Mouse (Mus musculus): ENCODE results near the gene Vapa. TPM values are rescaled to one million over a fixed set of nuclear protein-coding genes. Genes with fewer than 3 reads are reported as not detected.
A peak's percentile ranks its signal among the peaks of the same experiment; 100 is the strongest.
"Not testable (repeated sequence)": the region's sequence is repeated elsewhere in the genome, so short reads cannot be mapped to it uniquely, and the experiment has no call there.

Gene Vapa
- 100 to 1,000 TPM; 149 TPM for total RNA-seq (2021)
- long read RNA-seq, experiment 1, transcript Vapa-201 (6 exons, 3,369 nt) = major isoform, 418 of 442 reads
- long read RNA-seq, experiment 1, partial matches to known transcripts = 4 of 442 reads
- long read RNA-seq, experiment 1, other reads (novel, unspliced or antisense) = 20 of 442 reads
- long read RNA-seq, experiment 2, transcript Vapa-201 (6 exons, 3,369 nt) = major isoform, 371 of 392 reads
- long read RNA-seq, experiment 2, partial matches to known transcripts = 7 of 392 reads
- long read RNA-seq, experiment 2, other reads (novel, unspliced or antisense) = 14 of 392 reads

DNA sequence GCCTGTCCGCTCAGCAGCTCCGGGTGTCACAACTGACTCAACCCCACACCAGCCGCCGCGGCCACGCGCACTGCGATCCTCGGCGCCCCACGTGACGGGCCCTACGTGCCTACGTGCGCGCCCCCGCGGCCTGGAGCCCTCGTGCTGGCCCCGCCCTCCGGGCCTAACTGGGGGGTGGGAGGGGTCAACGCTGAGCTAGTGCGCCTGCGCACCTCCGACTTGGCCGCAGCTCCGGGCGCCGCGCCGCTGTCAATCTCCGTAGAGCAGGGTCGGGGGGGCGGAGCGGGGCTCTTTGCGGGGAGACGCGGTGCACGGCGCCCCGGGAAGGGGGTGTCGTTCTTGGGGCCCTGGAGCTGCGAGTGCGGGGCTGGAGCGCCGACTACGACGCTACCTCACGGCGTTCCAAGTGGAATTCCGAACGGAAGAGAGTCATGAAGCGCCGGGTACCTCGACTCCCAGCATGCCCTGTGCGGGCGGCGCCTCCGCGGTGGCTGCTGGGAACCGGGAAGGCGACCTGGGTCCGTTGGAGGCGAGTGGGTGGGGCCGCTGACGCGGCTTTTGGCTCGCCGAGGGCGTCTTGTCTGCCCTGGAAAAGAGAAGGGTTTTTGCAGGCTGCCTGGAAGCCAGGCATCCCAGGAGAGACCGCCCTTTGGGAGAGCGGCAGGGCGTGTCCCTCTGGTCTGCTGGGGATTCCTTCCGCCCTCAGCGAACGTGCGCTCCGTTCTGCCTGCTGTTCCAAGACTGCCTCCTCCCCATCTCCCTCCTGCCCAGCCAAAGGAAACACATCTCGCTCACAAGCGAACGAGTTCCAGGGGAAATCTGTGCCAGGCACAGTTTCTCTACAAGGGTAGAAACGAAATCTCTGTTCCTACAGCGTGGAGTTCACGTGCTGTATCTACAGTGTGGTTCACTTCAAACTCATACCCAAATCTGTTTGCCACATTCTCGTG is at the start of gene Vapa:
TSS of gene Vapa (minus strand) at position 93 of the 950 bp plus-strand sequence.
- DNase-seq (ENCODE audit: low spot score in 2 of 2) = peak; percentile 98 to 99

DNA sequence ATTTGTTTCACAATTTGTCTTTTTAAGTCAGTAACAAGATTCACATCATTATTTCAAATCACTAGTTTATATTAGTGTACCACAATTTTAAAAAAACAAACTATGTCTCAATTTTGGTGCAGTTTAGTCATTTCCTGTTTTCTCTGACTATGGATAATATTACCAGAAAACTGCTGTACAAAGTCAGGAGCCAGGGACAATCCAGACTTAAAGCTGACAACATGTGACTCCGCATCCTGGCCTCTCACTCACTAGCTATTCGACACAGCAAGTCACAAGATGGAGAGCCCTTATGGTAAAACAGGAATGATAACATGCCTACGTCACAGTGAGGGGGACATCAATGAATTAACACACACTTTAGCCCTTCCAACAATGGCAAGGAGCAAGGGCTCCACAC is 49.3 kb upstream of the Vapa start:
- DNase-seq (ENCODE audit: low spot score in 2 of 2) = no peak

DNA sequence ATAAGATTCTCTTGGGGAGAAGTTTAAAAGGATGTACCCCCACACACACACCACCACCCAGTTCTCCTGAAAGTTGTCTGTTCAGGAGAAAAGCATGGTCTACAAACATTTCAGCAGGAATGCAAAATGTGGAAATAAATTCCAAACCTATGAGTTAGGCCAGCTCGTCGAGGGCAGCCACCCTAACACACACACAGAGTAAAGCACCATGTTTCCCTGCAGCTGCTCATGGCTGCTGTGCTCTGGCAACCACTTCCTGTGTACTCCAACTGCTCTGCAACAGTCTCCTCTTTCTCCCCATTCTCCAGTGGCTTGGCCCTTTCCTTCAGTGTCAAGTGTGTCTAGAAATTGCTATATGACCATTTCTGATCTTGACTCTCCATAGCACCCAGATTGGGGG is 45.1 kb upstream of the Vapa start:
- DNase-seq (ENCODE audit: low spot score in 2 of 2) = no peak

DNA sequence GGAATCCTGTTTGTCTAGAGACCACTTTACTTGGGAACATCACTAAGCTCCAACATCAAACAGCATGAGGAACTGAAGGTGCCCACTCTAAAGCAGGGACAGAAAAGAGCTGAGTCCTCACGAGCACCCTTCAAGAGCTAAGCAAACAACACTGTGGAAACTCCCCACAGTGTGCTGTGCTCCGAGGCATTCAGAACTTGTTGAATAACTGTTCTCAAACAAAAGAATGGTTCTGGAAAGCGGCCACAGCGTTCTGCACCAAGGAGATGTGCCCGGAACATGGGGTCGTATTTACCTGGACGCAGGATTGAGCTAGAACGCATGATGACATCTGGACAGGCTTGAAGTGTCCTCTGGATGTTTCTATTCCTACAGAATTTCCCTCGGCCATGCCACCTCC is 44.6 kb upstream of the Vapa start:
- no peak for DNase-seq (ENCODE audit: low spot score in 2 of 2)

DNA sequence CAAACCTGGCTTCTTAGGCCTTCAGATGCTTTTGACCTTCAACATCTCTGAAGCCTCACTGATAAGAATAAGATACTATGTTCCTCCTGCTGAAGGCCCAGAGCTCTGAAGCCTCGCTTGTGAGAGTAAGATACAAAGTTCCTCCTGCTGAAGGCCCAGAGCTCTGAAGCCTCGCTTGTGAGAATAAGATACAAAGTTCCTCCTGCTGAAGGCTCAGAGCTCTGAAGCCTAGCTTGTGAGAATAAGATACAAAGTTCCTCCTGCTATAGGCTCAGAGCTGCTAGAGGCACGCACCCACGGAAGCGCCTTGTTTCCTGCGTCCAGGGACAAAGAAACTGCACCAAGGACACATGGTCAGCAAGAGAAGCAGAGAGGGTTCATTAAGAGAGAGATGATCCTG is 43.4 kb upstream of the Vapa start:
- no peak for DNase-seq (ENCODE audit: low spot score in 2 of 2)

DNA sequence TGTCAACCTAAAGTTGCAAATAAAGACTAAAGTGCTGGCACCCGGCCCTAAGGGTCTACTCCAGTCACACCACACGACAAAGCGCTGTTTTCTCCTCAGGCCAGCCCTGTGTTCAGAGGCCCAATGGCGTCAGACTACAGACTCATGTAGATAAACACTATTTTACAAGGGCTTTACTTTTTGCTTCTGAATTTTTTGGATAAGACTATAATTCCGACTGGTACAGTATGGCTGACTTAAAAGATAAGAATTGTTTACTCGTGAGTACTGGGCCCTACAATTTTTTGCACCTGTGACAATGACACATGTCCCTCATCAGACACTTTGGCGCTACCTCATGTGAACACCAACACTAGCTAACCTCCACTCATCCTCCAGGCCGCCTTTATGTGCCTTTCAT is 42.7 kb upstream of the Vapa start:
- DNase-seq (ENCODE audit: low spot score in 2 of 2) = no peak

DNA sequence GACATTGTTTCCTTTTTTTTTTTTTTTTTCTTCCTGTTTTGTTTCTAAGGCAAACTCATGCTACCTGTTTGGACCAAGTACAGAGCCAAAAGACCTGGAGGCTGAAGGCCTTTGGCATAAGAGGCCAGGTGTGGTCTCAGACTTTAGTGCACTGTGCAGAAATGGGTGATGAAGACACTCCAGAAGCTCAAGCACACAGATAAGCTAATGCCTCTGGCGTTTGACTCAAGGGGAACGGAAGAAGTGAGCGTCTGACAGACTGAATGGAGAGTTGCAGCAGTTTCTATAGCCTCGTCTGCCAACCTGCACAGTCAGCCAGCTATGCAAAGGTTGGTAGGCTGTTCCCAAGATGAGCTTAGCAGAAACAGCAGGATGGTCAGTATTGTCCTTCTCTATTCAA is 42.3 kb upstream of the Vapa start:
- no peak for DNase-seq (ENCODE audit: low spot score in 2 of 2)

DNA sequence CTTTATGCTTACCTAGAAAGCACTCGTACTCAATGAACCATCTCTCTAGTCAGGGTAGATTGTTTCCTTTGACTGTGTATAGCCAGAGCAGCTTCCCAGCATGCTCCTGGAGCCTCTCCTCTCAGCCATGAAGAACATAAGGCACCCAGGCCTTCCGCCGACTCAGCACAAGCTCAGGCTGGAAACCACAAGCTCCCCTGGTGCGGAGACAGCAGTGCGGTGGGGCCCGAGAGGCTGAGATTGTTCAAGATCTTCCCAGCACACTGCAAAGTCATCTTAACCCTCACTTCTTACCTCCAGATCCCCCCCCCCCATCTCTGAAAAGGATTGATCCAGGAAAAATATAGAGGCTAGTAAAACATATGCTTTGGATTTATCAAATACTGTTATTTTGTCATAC is 37.2 kb upstream of the Vapa start:
- DNase-seq (ENCODE audit: low spot score in 2 of 2) = no peak

DNA sequence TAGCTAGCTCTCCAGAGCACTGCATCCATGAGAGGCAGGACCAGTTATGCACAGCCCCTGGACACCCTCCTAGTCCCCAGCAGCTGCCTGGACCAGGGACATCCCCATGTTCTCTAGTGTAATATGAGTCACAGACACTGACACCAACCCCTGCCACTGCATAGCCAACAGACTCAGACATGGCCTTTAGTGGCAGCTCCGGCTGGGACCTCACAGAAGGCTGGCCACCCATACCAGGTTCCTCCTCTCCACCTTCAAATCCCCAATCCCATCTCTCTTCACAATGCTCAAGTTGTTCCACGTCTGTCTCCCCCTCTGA is 35.8 kb upstream of the Vapa start:
- DNase-seq (ENCODE audit: low spot score in 2 of 2) = no peak

DNA sequence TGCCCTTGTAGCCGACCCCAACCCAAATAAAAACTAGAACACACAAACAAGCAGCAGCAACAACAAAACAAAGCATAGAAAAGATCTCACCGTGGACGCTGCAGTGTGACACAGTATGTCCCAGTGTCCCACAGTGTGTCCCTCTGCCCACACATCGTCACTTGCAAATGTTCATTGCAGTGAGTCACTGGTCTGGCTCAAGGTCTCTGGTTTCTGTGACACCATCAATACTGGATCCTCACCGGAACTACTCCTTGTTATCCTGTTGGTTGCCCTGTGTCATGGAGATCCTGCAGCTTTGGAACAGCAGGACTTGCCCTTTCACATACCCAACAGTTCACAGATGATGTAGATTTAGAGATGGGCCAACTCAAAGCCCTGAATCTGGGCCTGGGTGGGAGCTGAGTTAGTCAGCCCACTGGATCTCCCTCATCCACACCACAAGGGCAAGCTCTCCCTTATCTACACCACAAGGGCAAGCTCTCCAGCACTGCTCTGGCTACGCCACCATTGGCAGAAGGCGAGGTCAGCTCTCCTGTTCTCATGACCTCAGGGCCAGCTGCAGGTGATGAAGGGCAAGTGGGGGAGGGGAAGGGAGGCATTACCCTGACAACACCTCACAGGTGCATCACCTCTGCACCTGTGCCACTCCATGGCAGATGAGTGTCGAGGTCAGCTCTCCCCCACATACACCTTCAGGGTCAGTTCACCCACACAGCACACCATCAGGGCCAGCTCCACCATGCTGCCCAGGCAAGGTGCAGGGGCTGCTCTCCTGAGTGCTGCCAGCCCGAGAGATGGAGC is 35.2 kb upstream of the Vapa start:
- DNase-seq (ENCODE audit: low spot score in 2 of 2) = no peak

DNA sequence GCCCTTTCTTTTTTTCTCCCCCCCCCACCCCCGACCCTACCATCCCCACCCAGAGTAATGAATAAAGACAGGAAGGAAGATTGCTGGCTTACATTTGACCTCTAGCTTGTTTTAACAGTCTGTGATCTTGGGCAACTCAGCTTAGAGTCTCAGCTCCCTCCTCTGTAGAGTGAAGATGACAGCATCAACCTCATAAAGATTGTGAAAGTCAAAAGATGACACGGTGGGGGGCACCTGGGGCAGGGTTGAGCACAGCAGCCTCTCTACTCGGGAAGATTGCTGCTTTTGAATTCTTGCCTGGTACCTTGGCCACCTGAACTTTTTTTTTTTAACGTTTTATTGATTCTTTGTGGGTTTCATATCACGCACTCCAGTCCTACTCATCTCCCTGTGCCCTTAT is 34.6 kb upstream of the Vapa start:
- DNase-seq (ENCODE audit: low spot score in 2 of 2) = no peak

DNA sequence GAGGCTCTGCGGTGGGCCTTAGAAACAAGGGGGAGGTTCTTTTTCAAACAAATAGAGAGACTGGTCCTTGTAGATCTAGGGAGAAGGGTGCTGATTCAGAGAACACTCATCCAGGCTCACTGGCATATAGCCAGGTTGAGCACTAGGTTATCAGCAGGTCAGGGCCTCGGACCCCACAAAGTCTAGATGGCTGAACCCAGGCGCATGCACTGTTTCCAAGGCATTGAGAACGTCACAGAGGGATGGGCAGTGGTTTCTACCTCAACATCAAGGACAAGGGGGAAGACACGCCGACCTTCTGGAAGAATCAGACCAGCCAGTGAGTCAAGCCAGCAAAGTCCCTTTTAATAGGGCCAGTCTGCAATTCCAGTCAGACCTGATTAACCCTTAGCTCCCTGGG is 33.9 kb upstream of the Vapa start:
- no peak for DNase-seq (ENCODE audit: low spot score in 2 of 2)

DNA sequence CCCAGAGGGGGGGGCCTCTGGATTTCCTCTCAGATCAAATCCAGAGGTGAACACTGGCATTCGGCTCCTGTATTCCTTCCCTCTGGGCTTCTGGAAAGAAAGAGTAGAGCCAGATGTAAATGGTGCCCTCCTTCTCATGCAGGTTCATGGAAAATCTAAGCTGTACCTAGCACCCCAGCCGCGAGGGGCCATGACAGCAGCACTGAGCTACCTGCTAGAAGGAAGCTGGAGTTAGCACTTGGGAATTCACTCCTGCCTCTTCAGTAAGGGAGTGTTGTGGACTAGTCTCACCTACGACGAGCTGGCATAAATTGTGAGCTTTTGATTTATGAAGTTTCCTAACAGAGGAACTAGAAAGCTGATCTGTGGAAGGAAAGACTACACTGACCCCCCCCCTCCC is 30.2 kb upstream of the Vapa start:
- DNase-seq (ENCODE audit: low spot score in 2 of 2) = no peak

DNA sequence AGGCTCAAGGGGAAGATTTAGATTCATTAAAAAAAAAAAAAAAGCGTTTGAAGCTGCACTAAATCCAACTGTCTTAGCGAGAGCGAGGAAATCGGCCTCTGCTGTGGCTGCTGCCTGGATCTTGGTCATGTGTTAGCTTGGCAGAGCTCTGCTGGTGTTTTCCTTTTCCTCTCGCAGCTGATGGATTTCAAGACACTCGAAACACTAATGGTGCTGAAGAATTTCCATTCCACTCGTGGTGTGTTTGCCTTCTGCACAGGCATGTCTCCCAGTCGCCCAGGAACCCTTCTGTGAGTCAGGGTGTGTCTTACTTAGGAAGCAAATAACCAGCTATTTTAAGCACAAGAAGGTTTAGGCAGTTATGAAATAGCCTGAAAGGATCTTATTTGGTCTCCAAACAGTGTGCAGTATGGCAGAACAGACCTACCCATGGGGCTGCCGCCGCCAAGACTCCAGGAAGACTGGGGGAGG is 29.7 kb upstream of the Vapa start:
- peak; percentile 53 to 65 for DNase-seq (ENCODE audit: low spot score in 2 of 2)

DNA sequence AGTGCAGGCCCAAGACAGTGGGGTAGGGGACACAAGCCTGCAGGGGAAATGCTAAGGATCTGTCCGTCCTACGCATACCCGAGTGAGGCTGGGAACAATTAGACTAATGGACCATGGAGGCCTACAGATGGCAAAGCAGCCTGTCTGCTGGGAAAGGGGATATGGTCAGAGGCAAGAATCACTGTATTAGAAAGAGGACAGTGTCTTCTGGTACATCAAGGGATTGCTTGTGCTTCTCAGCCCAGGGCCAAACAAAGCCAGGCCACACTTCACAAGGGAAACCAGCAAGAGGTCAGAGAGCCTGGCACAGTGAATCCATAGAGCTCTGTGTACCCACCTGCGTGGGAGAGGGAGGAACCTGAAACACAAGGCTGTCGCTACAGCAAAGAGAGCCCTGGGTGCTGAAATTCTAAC is 29.2 kb upstream of the Vapa start:
- no peak for DNase-seq (ENCODE audit: low spot score in 2 of 2)

DNA sequence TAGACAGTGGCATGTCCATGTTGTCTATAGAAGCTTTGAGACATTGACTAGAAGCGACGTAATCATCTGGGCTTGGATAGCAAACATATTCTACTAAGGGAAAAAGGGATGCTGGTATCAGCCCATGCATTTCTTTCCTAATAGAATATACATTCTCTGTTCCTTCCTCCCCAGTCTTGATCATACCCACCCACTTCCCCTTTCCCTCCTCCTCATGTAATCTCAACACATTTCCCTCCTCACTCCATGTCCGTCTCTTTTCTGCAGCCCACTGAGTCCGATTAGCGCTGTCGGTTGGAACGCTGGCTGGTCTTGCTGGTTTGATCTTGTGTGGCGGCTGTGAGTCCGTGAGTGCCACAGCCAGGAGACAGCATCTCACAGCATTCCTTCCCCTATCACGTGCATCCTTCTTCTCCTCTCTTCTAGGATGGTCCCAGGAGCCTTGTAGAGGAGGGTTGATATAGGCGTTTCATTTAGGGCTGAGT is 28.4 kb upstream of the Vapa start, which contains the start of gene Txndc2:
TSS of gene Txndc2 (minus strand) at position 435 of the 485 bp plus-strand sequence.
- no peak for DNase-seq (ENCODE audit: low spot score in 2 of 2)

DNA sequence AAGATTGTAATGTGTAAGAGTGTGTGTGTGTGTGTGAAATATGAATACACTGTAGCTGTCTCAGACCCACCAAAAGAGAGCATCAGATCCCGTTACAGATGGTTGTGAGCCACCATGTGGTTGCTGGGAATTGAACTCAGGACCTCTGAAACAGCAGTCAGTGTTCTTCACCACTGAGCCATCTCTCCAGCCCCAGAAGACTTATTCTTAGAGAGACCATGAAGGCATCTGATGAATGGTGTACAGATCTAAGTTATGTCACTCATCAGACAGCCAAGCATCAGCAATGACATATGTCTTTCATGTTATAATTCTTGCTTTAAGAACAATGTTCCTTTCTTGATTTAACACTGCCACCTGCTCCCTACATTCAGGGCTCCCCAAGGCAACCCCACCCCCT is 25.8 kb upstream of the Vapa start:
- no peak for DNase-seq (ENCODE audit: low spot score in 2 of 2)

DNA sequence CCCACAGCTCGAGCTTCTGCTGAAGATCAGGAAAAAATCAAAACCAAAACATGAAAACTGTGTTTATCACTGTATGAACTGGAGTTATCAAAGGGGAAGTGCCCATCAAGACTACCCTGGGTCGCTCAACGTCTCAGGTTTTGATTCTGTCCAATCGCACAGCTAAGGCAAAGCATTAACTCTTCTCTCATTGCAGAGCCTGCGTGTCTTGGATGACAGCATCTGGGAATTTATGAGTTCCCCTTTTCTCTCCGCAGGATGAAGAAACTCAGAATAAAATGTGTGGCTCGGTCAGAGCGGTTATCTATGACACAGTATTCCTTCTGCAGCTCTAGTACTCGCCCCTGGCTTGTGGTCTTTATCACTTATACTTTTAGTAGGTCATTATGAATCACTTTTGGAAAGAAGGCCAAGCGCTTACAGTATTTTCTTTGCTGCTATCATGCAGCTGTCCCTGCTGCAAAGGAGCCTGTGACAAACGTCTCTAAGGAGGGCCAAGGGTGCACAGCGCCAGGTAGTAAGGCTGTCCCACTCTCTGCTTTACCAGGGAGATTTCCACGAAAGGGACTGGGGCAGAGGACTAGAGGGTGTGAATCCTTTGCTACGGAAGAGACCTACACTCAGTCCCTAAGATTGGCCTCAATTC is 22.5 kb upstream of the Vapa start:
- DNase-seq (ENCODE audit: low spot score in 2 of 2) = no peak

DNA sequence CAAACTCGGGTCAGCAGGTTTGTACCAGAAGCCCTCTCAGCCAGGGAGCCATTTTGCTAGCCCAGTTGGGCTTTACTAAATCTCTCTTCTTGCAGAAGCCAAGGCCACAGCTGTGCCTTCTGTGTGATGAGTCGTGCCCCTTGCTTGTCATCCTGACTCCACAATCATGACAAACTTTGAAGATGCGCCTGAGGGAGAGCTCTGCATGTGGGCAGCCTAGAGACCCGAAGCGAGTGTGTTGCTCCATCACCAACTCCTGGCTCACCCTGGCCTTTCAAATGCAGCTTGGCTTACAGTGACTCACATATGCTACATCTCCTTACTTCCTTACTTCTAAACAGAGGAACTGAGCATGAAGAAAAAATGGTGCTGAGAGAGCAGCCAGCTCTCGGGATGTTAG is 16.6 kb upstream of the Vapa start:
- no peak for DNase-seq (ENCODE audit: low spot score in 2 of 2)

DNA sequence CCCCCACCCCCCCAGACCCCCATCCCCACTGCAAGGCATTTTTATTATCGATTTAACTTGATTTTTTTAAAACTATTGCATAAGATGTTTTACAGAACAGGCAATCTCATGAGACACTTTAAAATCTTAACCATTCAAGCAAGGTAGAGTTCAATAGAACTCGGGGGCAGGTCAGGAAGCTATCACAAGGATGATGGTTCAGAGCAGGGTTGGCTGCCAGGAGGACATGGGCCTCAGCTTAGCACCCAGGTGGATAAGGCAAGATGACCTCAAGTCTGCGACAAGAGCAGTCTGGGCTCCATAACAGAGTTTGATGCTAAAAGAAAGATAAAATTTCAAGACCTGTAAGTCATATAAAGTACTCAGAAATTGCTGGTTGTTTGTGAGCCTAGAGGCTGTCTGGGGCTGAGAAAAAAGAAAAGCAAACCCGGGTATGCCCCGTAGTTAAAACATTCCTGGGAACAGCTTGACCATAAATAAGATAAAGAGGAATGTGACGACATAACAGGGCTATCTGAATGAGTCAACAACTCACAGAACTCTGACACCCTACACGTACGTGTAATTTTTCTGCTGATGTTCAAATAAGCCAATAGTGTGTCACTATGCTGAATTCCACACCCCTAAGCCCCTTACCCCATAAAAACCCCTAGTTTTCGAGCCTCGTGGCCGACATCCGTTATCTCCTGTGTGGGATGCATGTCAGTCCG is 15.6 kb upstream of the Vapa start:
- DNase-seq (ENCODE audit: low spot score in 2 of 2) = not testable (repeated sequence)
